Mouse (Mus musculus) myocyte (in vitro differentiated cells): ENCODE data around the gene Hagh.

Source experiments
- CEBPB ChIP-seq: IDR thresholded peaks from 2 replicates; pipeline ENCODE4 v1.6.1; 2011; ENCODE audit warnings: mild to moderate bottlenecking, moderate library complexity; ENCODE audit not compliant: poor library complexity, insufficient read depth, severe bottlenecking
- MAX ChIP-seq: IDR thresholded peaks from one replicate; pipeline ENCODE4 v1.6.1; 2011; ENCODE audit warnings: low read depth, mild to moderate bottlenecking, control low read depth
- MYOD1 ChIP-seq, 3 experiments: IDR thresholded peaks; one replicate each; pipeline ENCODE4 v1.6.1; 2011; ENCODE audit warnings: control low read depth in 2 of 3, low read depth in 2 of 3, mild to moderate bottlenecking in 2 of 3, moderate library complexity in 1 of 3; ENCODE audit not compliant: insufficient read length in 2 of 3, control insufficient read depth in 1 of 3
- MYOG ChIP-seq, 3 experiments: IDR thresholded peaks; one replicate each; pipeline ENCODE4 v1.6.1; 2011; ENCODE audit warnings: control low read depth in 2 of 3, low read depth in 2 of 3, mild to moderate bottlenecking in 2 of 3; ENCODE audit not compliant: insufficient read length in 2 of 3, control insufficient read depth in 1 of 3, insufficient read depth in 1 of 3
- POLR2A ChIP-seq: IDR thresholded peaks from one replicate; pipeline ENCODE4 v1.6.1; 2011; ENCODE audit warnings: low read depth, mild to moderate bottlenecking, control low read depth, moderate library complexity; ENCODE audit not compliant: insufficient read length
- POLR2AphosphoS2 ChIP-seq: IDR thresholded peaks from one replicate; pipeline ENCODE4 v1.6.1; 2011; ENCODE audit warnings: low read depth, control low read depth; ENCODE audit not compliant: insufficient read length
- SRF ChIP-seq: IDR thresholded peaks from one replicate; pipeline ENCODE4 v1.6.1; 2011; ENCODE audit warnings: low read depth; ENCODE audit not compliant: control insufficient read depth, insufficient read length
- TCF12 ChIP-seq: IDR thresholded peaks from one replicate; pipeline ENCODE4 v1.6.1; 2011; ENCODE audit warnings: mild to moderate bottlenecking, control low read depth; ENCODE audit not compliant: poor library complexity, insufficient read depth, severe bottlenecking
- USF1 ChIP-seq: IDR thresholded peaks from one replicate; pipeline ENCODE4 v1.6.1; 2011; ENCODE audit warnings: low read depth, mild to moderate bottlenecking, control low read depth, moderate library complexity

- no peak for TF ChIP-seq MYOD1 (IDR thresholded peaks at IDR 0.05; ENCODE audit: control insufficient read depth in 1 of 3, insufficient read length in 2 of 3, low read depth in 2 of 3)
- TF ChIP-seq MYOG (IDR thresholded peaks at IDR 0.05; ENCODE audit: control insufficient read depth in 1 of 3, insufficient read depth in 1 of 3, insufficient read length in 2 of 3, low read depth in 2 of 3) = no peak
- TF ChIP-seq POLR2A = no peak
- no peak for TF ChIP-seq SRF
- TF ChIP-seq USF1 = no peak
- no peak for TF ChIP-seq MAX
- no peak for TF ChIP-seq CEBPB
- TF ChIP-seq POLR2AphosphoS2 = no peak
- TF ChIP-seq TCF12 = no peak
These were observed 7.4 kb downstream of the Hagh start for GRCm38 (mm10) chr17:24847386-24847785.
